Mouse (Mus musculus): ENCODE measurements around the gene Grk3. TPM values are rescaled to one million over a fixed set of nuclear protein-coding genes. Genes with fewer than 3 reads are reported as not detected.

The Grk3 gene
- polyA plus RNA-seq, 1 experiment from 2014 or later, result 10.9 TPM

DNA sequence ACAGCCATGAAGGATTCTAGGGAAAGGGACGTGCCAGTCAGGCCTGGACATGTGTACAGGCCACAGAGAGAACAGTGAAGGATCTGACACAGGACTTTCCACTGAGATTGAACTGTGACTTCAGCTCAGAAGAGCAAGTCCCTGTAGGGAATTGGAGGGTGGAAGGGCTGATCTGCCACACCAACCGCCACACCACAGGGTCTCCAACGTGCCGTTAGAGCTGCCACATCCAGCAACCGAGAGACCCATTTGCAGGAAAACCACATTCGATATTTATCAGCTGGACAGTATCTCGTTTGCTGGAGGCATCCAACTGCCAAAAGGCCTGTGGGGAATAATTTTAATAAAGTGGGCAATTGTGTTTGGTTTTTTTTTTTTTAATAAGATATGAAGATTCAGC is 35.9 kb downstream of the Grk3 start:
- Histone ChIP-seq H3K9ac (replicated peaks; ENCODE audit: low read length) (no peak overlapping the region), H3K9me3 (ENCODE audit: low read length) (no peaks in the 10 kb centered on the region), H3K36me3 (ENCODE audit: insufficient read depth, low read length) (no peaks in the 10 kb centered on the region), H3K4me1 (ENCODE audit: insufficient read depth, low read length) (no peaks in the 10 kb centered on the region), H3K27ac (ENCODE audit: low read length) (no peak overlapping the region), H3K4me3 (ENCODE audit: low read length) (no peak overlapping the region), H3K4me2 (replicated peaks; ENCODE audit: low read depth, low read length) (no peak overlapping the region), H3K27me3 (ENCODE audit: insufficient read depth, low read length) (no peaks in the 10 kb centered on the region)
- no peak for ATAC-seq (ENCODE audit: low FRiP score, low TSS enrichment)
- WGBS, result 85% methylated on average over 7 of the region's 7 CpGs

DNA sequence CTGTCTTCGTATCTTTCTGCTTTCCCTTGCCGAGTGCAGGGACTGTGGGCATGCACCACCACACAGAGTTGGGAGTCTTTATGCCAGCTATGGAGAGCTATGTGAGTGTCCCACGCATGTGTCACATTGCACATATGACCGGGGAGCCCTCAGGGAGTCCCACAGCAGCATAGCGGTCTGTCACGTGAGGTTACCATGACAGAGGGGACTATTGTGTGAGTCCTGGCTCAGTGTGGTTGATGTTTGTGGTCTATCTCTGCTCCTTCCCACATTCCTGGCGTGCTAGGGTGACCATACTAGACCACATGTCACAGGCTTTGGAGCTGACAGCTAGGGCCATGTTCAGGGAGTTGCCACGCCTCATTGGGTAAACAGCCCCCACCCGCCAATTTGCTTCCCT is 36.4 kb downstream of the Grk3 start:
- H3K4me3 ChIP-seq (ENCODE audit: low read length), result no peak overlapping the region
- H3K27me3 ChIP-seq (ENCODE audit: insufficient read depth, low read length), result no peaks in the 10 kb centered on the region
- H3K27ac ChIP-seq (ENCODE audit: low read length), result no peak overlapping the region
- no peaks in the 10 kb centered on the region for H3K4me1 ChIP-seq (ENCODE audit: insufficient read depth, low read length)
- WGBS, result 91% methylated on average over 9 of the region's 9 CpGs
- no peaks in the 10 kb centered on the region for H3K36me3 ChIP-seq (ENCODE audit: insufficient read depth, low read length)
- H3K4me2 ChIP-seq (replicated peaks; ENCODE audit: low read depth, low read length), result no peak overlapping the region
- H3K9me3 ChIP-seq (ENCODE audit: low read length), result no peaks in the 10 kb centered on the region
- no peak for ATAC-seq (ENCODE audit: low FRiP score, low TSS enrichment)
- H3K9ac ChIP-seq (replicated peaks; ENCODE audit: low read length), result no peak overlapping the region

DNA sequence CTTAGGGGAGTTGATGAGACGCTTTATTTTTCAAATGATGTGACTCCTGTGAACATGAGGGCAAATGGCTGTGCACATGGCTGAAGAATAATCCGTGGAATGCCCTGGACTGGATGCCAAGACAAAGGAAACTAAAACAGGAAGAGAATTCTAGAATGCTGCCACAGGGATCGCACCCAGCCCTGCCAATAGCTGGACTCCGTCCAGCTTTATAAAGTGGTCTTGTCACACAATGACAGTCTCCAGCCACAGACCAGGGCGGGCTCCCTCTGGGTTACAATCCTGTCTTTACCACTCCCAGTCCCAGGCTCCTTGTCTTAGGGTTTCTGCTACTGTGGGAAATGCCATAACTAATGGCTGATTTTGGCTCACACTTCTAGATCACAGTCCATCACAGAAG is 38.5 kb downstream of the Grk3 start:
- no peak overlapping the region for H3K9ac ChIP-seq (replicated peaks; ENCODE audit: low read length)
- peaks cover 4% of the 10 kb centered on the region; the same call in 1 of the 2 replicates for H3K4me1 ChIP-seq (ENCODE audit: insufficient read depth, low read length)
- no peaks in the 10 kb centered on the region for H3K9me3 ChIP-seq (ENCODE audit: low read length)
- 81% methylated on average over 5 of the region's 5 CpGs for WGBS
- no peak for ATAC-seq (ENCODE audit: low FRiP score, low TSS enrichment)
- no peak overlapping the region for H3K4me2 ChIP-seq (replicated peaks; ENCODE audit: low read depth, low read length)
- H3K27me3 ChIP-seq (ENCODE audit: insufficient read depth, low read length), result no peaks in the 10 kb centered on the region
- no peak overlapping the region for H3K4me3 ChIP-seq (ENCODE audit: low read length)
- H3K36me3 ChIP-seq (ENCODE audit: insufficient read depth, low read length), result no peaks in the 10 kb centered on the region
- H3K27ac ChIP-seq (ENCODE audit: low read length), result no peak overlapping the region

DNA sequence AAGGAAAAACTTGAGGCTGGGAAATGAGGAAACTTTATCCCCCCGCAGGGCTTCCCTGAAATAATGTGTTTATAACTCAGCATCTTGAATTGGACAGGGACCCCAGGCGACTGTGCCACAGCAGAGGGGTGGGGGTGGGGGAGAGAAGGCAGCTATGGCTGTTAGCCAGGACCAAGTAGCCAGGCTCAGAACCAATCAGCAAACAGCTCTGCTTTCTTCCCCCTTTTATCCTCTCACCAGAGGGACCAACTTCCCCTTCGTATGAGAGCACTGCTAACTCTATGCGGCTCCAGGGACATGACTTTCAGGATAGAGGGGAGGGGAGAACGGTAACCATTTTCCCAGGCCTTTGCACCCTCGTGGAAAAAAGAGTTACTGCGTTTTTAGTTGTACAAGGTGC is 42.0 kb downstream of the Grk3 start:
- Histone ChIP-seq H3K4me2 (replicated peaks; ENCODE audit: low read depth, low read length) (no peak overlapping the region), H3K36me3 (ENCODE audit: insufficient read depth, low read length) (no peaks in the 10 kb centered on the region), H3K9ac (replicated peaks; ENCODE audit: low read length) (no peak overlapping the region), H3K4me3 (ENCODE audit: low read length) (no peak overlapping the region), H3K27ac (ENCODE audit: low read length) (no peak overlapping the region), H3K9me3 (ENCODE audit: low read length) (no peaks in the 10 kb centered on the region), H3K4me1 (ENCODE audit: insufficient read depth, low read length) (peaks cover 4% of the 10 kb centered on the region; the same call in 1 of the 2 replicates), H3K27me3 (ENCODE audit: insufficient read depth, low read length) (no peaks in the 10 kb centered on the region)
- no peak for ATAC-seq (ENCODE audit: low FRiP score, low TSS enrichment)
- 57% methylated on average over 7 of the region's 7 CpGs for WGBS

DNA sequence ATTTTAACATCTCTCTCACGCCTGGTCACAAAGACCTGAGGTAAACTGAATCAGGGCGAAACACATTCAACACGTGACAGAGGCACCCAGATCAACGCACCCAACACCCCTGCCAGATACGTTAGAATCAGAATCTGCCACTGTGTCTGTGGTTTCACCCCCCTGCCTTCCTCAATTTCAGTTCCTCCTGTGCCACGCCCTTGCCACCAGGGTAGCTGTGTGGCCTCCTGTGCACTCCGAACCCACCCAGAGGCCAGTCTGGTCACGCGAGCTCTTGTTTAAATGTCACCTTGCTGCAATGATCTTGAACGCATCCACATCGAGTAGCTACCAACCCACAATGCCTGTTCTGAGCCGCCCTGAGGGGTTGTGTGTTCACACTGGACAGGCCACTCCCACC is 43.3 kb downstream of the Grk3 start:
- Histone ChIP-seq H3K27me3 (ENCODE audit: insufficient read depth, low read length) (no peaks in the 10 kb centered on the region), H3K9ac (replicated peaks; ENCODE audit: low read length) (no peak overlapping the region), H3K4me2 (replicated peaks; ENCODE audit: low read depth, low read length) (no peak overlapping the region), H3K4me3 (ENCODE audit: low read length) (no peak overlapping the region), H3K4me1 (ENCODE audit: insufficient read depth, low read length) (peaks cover 4% of the 10 kb centered on the region; the same call in 1 of the 2 replicates), H3K9me3 (ENCODE audit: low read length) (no peaks in the 10 kb centered on the region), H3K36me3 (ENCODE audit: insufficient read depth, low read length) (no peaks in the 10 kb centered on the region), H3K27ac (ENCODE audit: low read length) (no peak overlapping the region)
- no peak for ATAC-seq (ENCODE audit: low FRiP score, low TSS enrichment)
- WGBS, result 84% methylated on average over 12 of the region's 12 CpGs

DNA sequence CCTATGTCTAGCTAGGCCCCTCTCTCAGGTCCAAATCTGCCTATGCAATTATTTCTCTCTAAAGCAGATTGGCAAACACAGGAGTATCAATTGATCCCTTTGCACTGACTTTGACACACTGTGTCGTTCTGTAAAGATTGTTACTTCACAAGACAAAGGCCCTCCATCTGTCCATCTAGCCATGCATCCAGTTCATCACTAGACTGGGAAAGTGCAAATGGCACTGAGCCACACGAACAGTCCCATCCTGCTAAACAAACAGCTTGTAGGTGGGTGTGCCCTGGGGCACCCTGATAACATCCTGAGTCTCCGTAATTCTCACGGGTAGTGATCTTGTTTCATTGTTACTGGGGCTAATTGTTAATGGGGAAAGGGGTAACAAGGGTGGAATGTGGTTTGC is 52.1 kb downstream of the Grk3 start:
- no peaks in the 10 kb centered on the region for H3K9me3 ChIP-seq (ENCODE audit: low read length)
- peaks cover 27% of the 10 kb centered on the region for H3K4me1 ChIP-seq (ENCODE audit: insufficient read depth, low read length)
- no peaks in the 10 kb centered on the region for H3K27me3 ChIP-seq (ENCODE audit: insufficient read depth, low read length)
- no peak overlapping the region for H3K27ac ChIP-seq (ENCODE audit: low read length)
- H3K4me2 ChIP-seq (replicated peaks; ENCODE audit: low read depth, low read length), result no peak overlapping the region
- WGBS, result 47% methylated on average over 4 of the region's 4 CpGs
- no peak overlapping the region for H3K4me3 ChIP-seq (ENCODE audit: low read length)
- H3K36me3 ChIP-seq (ENCODE audit: insufficient read depth, low read length), result no peaks in the 10 kb centered on the region
- ATAC-seq (ENCODE audit: low FRiP score, low TSS enrichment), result no peak
- no peak overlapping the region for H3K9ac ChIP-seq (replicated peaks; ENCODE audit: low read length)

DNA sequence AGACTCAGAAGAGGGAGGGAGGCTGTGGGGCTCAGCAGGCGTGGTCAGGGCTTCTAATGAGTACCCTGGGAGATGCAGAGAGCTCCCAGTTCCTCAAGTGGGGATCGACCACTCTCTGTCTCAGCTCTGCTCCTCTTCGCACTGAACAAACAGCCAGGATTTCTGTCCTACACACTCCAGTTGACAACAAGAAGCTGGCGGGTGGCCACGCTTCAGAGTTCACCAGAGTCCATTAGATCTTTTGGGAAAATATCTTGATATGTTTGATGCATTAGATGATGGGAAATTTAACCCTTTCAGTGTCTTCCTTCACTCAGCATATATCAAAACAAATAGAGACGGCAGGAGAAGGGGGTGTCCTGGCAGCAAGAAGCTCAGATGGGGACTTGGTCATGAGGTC is 53.4 kb downstream of the Grk3 start:
- Histone ChIP-seq H3K9me3 (ENCODE audit: low read length) (no peaks in the 10 kb centered on the region), H3K4me3 (ENCODE audit: low read length) (no peak overlapping the region), H3K9ac (replicated peaks; ENCODE audit: low read length) (no peak overlapping the region), H3K36me3 (ENCODE audit: insufficient read depth, low read length) (no peaks in the 10 kb centered on the region), H3K27ac (ENCODE audit: low read length) (no peak overlapping the region), H3K27me3 (ENCODE audit: insufficient read depth, low read length) (no peaks in the 10 kb centered on the region), H3K4me2 (replicated peaks; ENCODE audit: low read depth, low read length) (no peak overlapping the region), H3K4me1 (ENCODE audit: insufficient read depth, low read length) (peaks cover 32% of the 10 kb centered on the region)
- no peak for ATAC-seq (ENCODE audit: low FRiP score, low TSS enrichment)
- 74% methylated on average over 6 of the region's 6 CpGs for WGBS

DNA sequence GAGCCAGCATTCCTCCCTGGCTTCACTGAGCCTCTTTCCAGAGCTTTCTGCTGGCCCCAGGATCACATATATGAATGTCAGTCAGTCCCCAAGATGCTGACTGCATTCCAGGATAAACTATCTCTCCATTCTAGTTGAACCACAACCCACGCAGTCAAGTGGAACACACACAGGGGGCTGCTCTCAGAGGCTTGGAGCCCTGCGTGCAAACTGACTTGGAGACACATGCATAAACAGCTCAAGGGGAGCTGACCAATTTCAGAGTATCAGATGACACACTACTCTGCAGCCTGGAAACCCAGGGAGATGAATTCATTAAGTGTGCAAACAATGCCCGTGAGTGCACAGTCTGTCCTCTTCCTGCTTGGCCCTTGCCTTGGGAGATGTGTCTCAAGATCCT is 54.7 kb downstream of the Grk3 start:
- Histone ChIP-seq H3K4me3 (ENCODE audit: low read length) (no peak overlapping the region), H3K27ac (ENCODE audit: low read length) (peak overlapping the region; percentile 63), H3K4me1 (ENCODE audit: insufficient read depth, low read length) (peaks cover 37% of the 10 kb centered on the region), H3K9ac (replicated peaks; ENCODE audit: low read length) (no peak overlapping the region), H3K9me3 (ENCODE audit: low read length) (no peaks in the 10 kb centered on the region), H3K36me3 (ENCODE audit: insufficient read depth, low read length) (no peaks in the 10 kb centered on the region), H3K27me3 (ENCODE audit: insufficient read depth, low read length) (no peaks in the 10 kb centered on the region), H3K4me2 (replicated peaks; ENCODE audit: low read depth, low read length) (no peak overlapping the region)
- WGBS, result 6% methylated on average over 3 of the region's 3 CpGs
- ATAC-seq (ENCODE audit: low FRiP score, low TSS enrichment), result peak; percentile 69

DNA sequence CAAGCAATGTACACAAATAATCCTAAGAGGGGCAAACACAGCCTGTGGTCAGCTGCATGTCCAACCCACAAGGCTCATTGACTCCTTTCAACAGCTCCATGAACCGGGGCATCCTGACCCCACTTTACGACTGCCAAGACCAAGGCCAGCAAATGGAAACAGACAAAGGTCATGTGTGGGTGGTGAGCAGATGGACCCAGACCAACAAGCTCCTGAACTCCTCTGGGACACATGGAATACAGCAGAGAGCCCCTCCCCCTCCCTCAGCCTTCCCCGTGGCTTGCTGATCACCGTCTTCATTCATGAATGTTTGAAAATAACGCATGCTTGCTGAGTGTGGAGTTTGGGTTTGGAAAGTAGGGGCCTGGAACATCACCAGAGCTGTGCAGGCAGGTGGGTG is 57.3 kb downstream of the Grk3 start:
- peaks cover 37% of the 10 kb centered on the region for H3K4me1 ChIP-seq (ENCODE audit: insufficient read depth, low read length)
- no peaks in the 10 kb centered on the region for H3K36me3 ChIP-seq (ENCODE audit: insufficient read depth, low read length)
- no peak overlapping the region for H3K4me2 ChIP-seq (replicated peaks; ENCODE audit: low read depth, low read length)
- H3K9ac ChIP-seq (replicated peaks; ENCODE audit: low read length), result no peak overlapping the region
- H3K9me3 ChIP-seq (ENCODE audit: low read length), result no peaks in the 10 kb centered on the region
- no peak overlapping the region for H3K27ac ChIP-seq (ENCODE audit: low read length)
- no peak for ATAC-seq (ENCODE audit: low FRiP score, low TSS enrichment)
- H3K4me3 ChIP-seq (ENCODE audit: low read length), result no peak overlapping the region
- 19% methylated on average over 5 of the region's 5 CpGs for WGBS
- H3K27me3 ChIP-seq (ENCODE audit: insufficient read depth, low read length), result no peaks in the 10 kb centered on the region

DNA sequence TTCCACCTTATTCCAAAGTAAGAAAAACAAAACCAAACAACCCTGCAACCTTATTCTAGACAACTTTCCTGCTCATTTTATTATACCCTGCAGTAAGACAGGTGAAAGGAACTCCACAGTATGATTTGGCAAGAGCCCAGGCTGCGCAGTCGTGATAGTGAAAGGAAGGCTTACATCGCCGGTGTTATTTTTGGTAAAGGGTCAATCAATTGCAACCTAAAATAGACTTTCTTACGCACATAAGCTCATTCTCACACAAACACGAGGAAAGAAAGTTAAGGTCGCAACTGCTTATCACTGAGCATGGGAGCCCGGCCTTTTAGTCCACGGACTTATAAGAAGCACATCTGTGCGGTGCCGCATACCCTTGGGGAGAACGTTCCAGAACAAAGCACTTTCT is 58.8 kb downstream of the Grk3 start:
- WGBS, result 58% methylated on average over 12 of the region's 12 CpGs

DNA sequence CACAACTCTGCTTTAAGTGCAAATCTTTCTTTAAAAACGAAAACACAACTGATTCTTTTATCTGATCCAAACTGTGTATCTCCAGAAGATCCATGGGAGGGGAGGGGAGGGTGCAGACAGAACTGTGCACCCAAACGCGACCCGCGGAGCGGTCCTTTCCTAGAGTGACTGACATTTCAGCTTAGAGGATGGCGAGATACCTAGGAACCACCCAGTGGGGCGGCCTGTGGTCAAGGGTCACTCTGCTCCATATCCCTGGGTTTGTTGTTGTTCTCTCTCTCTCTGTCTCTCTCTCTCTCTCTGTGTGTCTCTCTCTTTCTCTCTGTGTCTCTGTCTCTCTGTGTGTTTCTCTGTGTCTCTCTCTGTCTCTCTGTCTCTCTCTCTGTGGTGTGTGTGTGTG is 59.2 kb downstream of the Grk3 start:
- H3K4me3 ChIP-seq (ENCODE audit: low read length), result no peak overlapping the region
- H3K4me2 ChIP-seq (replicated peaks; ENCODE audit: low read depth, low read length), result no peak overlapping the region
- no peaks in the 10 kb centered on the region for H3K36me3 ChIP-seq (ENCODE audit: insufficient read depth, low read length)
- H3K27me3 ChIP-seq (ENCODE audit: insufficient read depth, low read length), result no peaks in the 10 kb centered on the region
- 56% methylated on average over 8 of the region's 8 CpGs for WGBS
- ATAC-seq (ENCODE audit: low FRiP score, low TSS enrichment), result no peak
- no peaks in the 10 kb centered on the region for H3K9me3 ChIP-seq (ENCODE audit: low read length)
- H3K9ac ChIP-seq (replicated peaks; ENCODE audit: low read length), result no peak overlapping the region
- peaks cover 35% of the 10 kb centered on the region for H3K4me1 ChIP-seq (ENCODE audit: insufficient read depth, low read length)
- H3K27ac ChIP-seq (ENCODE audit: low read length), result no peak overlapping the region

More for the DNA sequence above, 58.8 kb downstream of the Grk3 start:
- Histone ChIP-seq H3K4me3 (ENCODE audit: low read length) (no peak overlapping the region), H3K4me2 (replicated peaks; ENCODE audit: low read depth, low read length) (no peak overlapping the region), H3K36me3 (ENCODE audit: insufficient read depth, low read length) (no peaks in the 10 kb centered on the region), H3K9ac (replicated peaks; ENCODE audit: low read length) (no peak overlapping the region), H3K27ac (ENCODE audit: low read length) (no peak overlapping the region), H3K4me1 (ENCODE audit: insufficient read depth, low read length) (peaks cover 37% of the 10 kb centered on the region), H3K9me3 (ENCODE audit: low read length) (no peaks in the 10 kb centered on the region), H3K27me3 (ENCODE audit: insufficient read depth, low read length) (no peaks in the 10 kb centered on the region)
- ATAC-seq (ENCODE audit: low FRiP score, low TSS enrichment), result no peak

All from kidney, embryonic 16.5 days (tissue).